Mouse (Mus musculus): ENCODE measurements at regions not wholly inside any gene's neighbourhood (a gene's known extent, or its start where the extent isn't known, plus 50 kb on each side); places are given as distances from the start of the nearest gene placed in this dataset.

GRCm38 (mm10) chr12:9091951-9092350 is 62.2 kb downstream of the Ttc32 start:
- Histone ChIP-seq H3K27ac (no peak overlapping the region), H3K4me3 (no peak overlapping the region)
- no peak for DNase-seq (ENCODE audit: low spot score in 2 of 2)
- TF ChIP-seq CTCF (conservative IDR thresholded peaks at IDR 0.05): no peak

GRCm38 (mm10) chr12:9095061-9095460 is 65.3 kb downstream of the Ttc32 start:
- no peak for DNase-seq (ENCODE audit: low spot score in 2 of 2)
- no peak for TF ChIP-seq CTCF (conservative IDR thresholded peaks at IDR 0.05)
- Histone ChIP-seq H3K27ac (no peak overlapping the region), H3K4me3 (no peak overlapping the region)

- no peak overlapping the region for H3K4me3 ChIP-seq
- TF ChIP-seq CTCF (conservative IDR thresholded peaks at IDR 0.05): no peak
- DNase-seq (ENCODE audit: low spot score in 2 of 2): no peak
- no peak overlapping the region for H3K27ac ChIP-seq
Measured at GRCm38 (mm10) chr12:9106416-9106815, 76.6 kb downstream of the Ttc32 start.

- TF ChIP-seq CTCF (conservative IDR thresholded peaks at IDR 0.05): no peak
- H3K4me3 ChIP-seq: no peak overlapping the region
- no peak overlapping the region for H3K27ac ChIP-seq
- no peak for DNase-seq (ENCODE audit: low spot score in 2 of 2)
Measured at GRCm38 (mm10) chr12:9109806-9110205, 80.0 kb downstream of the Ttc32 start.

- Histone ChIP-seq H3K4me3 (no peak overlapping the region), H3K27ac (no peak overlapping the region)
- no peak for TF ChIP-seq CTCF (conservative IDR thresholded peaks at IDR 0.05)
- DNase-seq (ENCODE audit: low spot score in 2 of 2): no peak
Measured at GRCm38 (mm10) chr12:9112161-9112674, 82.4 kb downstream of the Ttc32 start.

GRCm38 (mm10) chr12:9113652-9114051 is 83.9 kb downstream of the Ttc32 start:
- TF ChIP-seq CTCF (conservative IDR thresholded peaks at IDR 0.05): no peak
- DNase-seq (ENCODE audit: low spot score in 2 of 2): no peak
- Histone ChIP-seq H3K27ac (no peak overlapping the region), H3K4me3 (no peak overlapping the region)

GRCm38 (mm10) chr12:9114061-9114460 is 84.3 kb downstream of the Ttc32 start:
- Histone ChIP-seq H3K4me3 (no peak overlapping the region), H3K27ac (no peak overlapping the region)
- no peak for DNase-seq (ENCODE audit: low spot score in 2 of 2)
- TF ChIP-seq CTCF (conservative IDR thresholded peaks at IDR 0.05): no peak

GRCm38 (mm10) chr12:9118576-9118975 is 88.8 kb downstream of the Ttc32 start:
- Histone ChIP-seq H3K27ac (no peak overlapping the region), H3K4me3 (no peak overlapping the region)
- no peak for TF ChIP-seq CTCF (conservative IDR thresholded peaks at IDR 0.05)
- DNase-seq (ENCODE audit: low spot score in 2 of 2): no peak

GRCm38 (mm10) chr12:9127931-9128550 is 98.2 kb downstream of the Ttc32 start:
- TF ChIP-seq CTCF (conservative IDR thresholded peaks at IDR 0.05): no peak
- Histone ChIP-seq H3K4me3 (no peak overlapping the region), H3K27ac (no peak overlapping the region)
- DNase-seq (ENCODE audit: low spot score in 2 of 2): no peak

- DNase-seq (ENCODE audit: low spot score in 2 of 2): no peak
- no peak overlapping the region for H3K27ac ChIP-seq
- H3K4me3 ChIP-seq: no peak overlapping the region
- no peak for TF ChIP-seq CTCF (conservative IDR thresholded peaks at IDR 0.05)
Measured at GRCm38 (mm10) chr12:9128581-9129275, 98.9 kb downstream of the Ttc32 start.

- TF ChIP-seq CTCF (conservative IDR thresholded peaks at IDR 0.05): no peak
- DNase-seq (ENCODE audit: low spot score in 2 of 2): no peak
- Histone ChIP-seq H3K27ac (no peak overlapping the region), H3K4me3 (no peak overlapping the region)
Measured at GRCm38 (mm10) chr12:9132621-9133020, 102.8 kb downstream of the Ttc32 start.

- TF ChIP-seq CTCF (conservative IDR thresholded peaks at IDR 0.05): no peak
- H3K27ac ChIP-seq: no peak overlapping the region
- H3K4me3 ChIP-seq: no peak overlapping the region
- DNase-seq (ENCODE audit: low spot score in 2 of 2): no peak
Measured at GRCm38 (mm10) chr12:9133890-9134870, 104.4 kb downstream of the Ttc32 start.

- no peak for TF ChIP-seq CTCF (conservative IDR thresholded peaks at IDR 0.05)
- no peak overlapping the region for H3K4me3 ChIP-seq
- no peak for DNase-seq (ENCODE audit: low spot score in 2 of 2)
- no peak overlapping the region for H3K27ac ChIP-seq
Measured at GRCm38 (mm10) chr12:9151001-9151400, 121.2 kb downstream of the Ttc32 start.

Data from layer of hippocampus, adult 2 months (tissue).